Mouse (Mus musculus): ENCODE data around the gene Ap3m1.

Ap3m1 gene

DNA sequence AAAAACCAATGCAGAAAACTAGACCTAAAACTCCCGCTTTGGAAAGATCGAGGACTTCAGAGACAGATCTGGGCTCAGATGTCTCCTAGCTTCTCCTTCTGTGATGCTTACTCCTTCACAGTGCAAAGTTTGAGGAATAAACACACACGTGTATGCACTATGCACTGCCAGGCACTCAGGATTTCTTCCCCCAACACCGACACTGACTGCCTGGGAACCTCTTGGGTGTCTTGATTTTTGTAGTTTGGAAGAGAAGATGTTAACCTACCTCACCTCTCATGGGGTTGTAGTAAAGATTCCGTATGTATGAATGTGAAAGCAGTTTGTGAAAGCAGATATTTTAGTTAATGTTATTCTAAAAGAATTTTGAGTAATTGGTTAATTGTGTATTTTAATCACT lies 34.4 kb downstream of the Ap3m1 start:
- DNase-seq (ENCODE audit: low spot score in 2 of 2): no peak

DNA sequence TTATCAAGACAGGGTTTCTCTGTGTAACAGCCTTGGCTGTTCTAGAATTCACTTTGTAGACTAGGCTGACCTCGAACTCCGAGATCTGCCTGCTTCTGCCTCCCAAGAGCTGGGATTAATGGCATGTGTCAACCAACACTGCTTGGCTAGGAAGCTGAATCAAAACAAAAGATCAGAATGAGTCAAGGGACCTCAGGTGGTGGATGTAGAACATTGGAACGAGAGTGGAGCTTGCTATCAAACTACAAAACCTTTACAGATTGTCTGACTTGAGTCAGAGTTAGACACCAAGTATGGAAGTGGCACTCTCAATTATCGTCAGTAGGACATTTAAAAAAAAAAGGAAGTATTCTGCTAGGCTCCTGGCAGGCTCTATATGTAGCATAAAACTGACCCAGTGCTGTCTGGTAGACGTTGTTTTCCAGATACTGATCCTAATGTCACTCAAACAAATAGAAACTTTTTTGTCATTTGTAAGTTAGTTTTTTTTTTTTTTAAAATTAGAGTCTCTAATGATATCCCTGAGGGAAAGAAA lies 38.4 kb downstream of the Ap3m1 start:
- DNase-seq (ENCODE audit: low spot score in 2 of 2): no peak

DNA sequence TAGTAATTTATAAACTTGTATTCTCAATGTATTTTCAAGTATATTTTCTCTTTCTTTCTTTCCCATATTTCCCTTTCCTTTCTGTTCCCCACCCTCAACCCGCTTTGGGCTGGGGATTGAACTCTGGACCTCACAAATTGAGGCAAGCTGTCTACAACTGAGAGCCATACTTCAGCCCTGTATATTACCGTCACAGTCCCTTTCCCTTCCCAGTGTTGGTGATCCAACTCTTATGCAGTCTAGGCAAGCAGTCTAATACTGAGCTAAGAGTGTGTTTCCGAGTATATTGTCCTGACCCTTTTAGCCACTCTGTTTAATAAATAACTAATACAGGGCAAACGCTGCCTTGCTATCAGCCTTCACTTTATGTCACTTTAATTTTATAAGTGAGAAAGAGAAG lies 52.7 kb downstream of the Ap3m1 start:
- DNase-seq (ENCODE audit: low spot score in 2 of 2): no peak

DNA sequence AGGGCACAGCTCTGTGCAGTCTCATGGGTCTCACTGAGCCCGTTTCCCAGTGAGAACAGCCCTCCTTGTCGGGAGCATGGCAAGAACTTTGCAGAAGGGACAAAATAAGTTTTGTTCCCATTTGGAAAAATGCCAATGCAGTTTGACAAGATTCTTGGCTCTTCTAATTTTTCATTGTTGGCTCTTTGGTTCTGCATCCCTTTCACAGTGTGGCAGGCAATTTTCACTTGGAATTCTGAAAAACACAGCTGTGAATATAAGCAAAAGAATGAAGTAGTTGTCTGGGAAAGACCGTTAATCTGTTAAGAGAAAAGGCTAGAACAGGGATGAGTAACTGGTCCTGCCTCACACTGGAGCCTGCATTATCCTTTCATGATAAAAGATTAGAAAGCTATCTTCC lies 54.8 kb downstream of the Ap3m1 start:
- DNase-seq (ENCODE audit: low spot score in 2 of 2): no peak

DNA sequence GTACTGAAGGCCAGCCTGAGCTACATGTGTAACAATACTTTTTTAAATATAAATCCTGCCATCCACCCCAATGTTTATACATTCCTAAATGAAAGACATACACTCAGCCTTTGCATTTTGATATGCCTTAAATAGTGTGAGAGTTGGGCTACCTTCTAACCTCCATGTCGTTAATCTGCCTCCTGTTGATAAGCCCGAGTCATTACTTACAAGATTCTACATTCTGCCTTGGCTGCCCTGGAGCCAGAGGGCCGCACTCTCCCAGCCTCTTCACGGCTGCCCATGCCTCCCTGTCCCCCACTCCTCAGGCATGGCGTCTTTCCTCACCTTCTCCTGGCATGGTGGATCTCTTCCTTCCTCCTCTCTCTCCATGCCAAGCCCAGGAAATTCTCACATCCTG lies 55.9 kb downstream of the Ap3m1 start:
- no peak for DNase-seq (ENCODE audit: low spot score in 2 of 2)

DNA sequence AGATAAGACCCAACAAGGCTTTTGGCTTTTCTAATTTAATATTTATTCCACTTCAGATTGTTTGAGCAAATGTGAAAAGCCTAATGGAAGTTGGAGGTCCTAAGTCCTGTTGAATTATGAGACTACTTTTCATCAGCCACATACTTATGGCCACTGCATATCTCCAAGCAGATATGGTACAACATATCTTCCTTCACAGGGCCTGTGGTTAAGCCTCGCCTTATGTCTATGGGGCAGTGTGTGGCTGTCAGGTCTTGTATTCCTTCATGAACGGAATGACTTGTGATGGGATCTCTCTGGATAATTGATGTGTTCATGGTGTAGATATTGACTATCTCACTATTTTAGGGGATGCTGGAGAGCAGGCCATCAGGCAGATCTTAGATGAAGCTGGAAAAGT lies 56.8 kb downstream of the Ap3m1 start:
- DNase-seq (ENCODE audit: low spot score in 2 of 2): no peak

DNA sequence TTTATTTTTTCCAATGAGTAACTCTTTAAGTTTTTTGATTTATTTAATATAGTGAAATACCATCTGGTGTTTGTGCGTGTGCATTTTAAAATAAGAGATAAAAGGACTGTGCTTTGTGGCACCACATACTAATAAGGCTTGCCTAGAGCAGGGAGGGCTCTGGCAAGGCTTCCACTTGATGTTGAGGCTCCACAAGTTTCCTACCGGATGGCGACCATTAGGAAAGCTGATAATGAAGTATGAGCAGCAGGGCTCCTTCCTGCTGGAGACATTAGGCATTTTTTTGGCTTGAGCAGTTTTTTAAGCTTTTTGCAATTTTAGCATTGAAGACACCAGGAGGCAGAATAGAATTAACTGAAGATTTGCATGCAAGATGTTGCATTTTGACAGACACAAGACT lies 57.8 kb downstream of the Ap3m1 start:
- DNase-seq (ENCODE audit: low spot score in 2 of 2): no peak

DNA sequence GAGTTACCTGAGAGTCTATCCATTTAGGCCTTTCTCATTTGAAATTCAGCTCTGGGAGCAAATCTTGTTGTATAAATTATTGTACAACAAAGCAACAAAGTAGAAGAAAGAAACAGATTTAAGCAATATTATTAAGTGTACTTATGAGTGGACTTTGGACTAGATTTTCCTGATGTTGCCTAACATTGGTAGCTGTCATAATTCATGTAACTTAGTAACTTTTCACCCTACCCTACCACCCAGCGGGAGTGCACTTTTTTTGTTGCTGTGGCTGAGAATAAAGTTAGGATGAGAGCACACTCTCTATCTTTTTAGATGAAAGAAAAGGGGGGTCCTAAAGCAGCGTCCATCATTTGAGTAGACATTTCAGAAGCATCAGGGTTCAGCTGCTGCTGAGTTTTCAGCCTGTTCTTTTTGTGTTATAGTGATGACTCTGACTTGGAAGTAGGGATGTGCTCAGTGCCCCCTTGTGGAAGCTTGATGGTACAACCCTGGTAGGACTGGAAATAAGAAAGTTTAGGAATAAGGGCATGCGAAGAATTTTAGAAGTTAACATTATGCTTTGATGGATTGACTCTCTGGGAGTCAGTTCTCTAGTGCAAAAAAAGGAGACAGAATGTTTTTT lies 59.1 kb downstream of the Ap3m1 start:
- peak; percentile 63 to 69 for DNase-seq (ENCODE audit: low spot score in 2 of 2)

DNA sequence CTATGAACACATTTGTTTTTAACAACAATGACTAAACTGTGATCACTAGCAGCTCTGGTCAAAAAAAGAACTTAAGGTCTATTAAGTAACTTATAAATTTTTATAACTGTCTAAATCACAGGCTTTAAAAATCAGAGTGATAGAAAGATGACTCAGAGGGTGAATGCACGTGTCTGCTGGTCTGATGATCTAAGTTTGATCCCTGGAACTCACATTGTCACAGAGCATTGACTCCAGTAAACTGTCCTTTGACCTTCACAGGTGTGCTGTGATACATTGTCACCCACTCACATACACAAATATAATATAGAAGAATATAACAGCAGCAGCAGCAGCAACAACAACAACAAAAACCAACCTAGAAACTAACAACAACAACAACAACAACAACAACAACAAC lies 60.8 kb downstream of the Ap3m1 start:
- DNase-seq (ENCODE audit: low spot score in 2 of 2): no peak

DNA sequence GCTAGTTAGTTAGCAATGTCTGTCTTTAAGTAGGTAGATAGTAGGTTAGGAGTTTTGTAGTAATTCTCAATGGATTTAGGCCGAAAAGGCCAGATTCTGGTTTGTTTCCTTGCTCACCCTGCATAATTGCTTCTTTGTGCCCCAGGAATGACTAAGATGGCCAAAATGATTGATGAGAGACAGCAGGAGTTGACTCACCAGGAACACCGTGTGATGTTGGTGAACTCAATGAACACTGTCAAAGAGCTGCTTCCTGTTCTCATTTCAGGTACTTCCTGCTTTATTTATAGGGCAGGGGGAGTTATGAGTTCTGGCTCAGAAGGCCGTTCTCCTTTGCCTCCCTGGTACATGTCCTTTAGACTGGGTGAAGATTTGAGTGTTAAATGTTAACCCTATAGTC lies 66.8 kb downstream of the Ap3m1 start:
- no peak for DNase-seq (ENCODE audit: low spot score in 2 of 2)

DNA sequence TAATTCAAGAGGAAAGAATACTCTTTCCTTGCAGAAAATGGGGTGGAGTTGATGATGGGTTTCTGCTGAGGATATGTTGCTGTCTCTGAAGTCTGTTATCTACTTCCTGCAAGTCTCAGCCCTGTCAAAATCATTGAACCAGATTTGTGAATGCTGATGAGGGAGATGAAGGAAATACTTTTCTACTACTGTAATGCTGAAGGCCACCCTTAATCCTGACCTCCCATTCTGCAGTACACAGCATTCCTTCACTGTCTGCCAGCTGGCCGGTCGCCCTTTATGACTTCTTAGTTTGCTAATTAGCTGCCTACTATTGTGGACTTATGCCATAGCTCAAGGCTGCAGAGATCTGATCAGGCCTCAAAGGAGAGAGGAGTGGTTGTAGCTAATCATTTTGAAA lies 68.5 kb downstream of the Ap3m1 start:
- DNase-seq (ENCODE audit: low spot score in 2 of 2): peak in 1 of 2 experiments; percentile 48
